Mouse (Mus musculus): Measurements from ENCODE around the gene Crkl.

DNA sequence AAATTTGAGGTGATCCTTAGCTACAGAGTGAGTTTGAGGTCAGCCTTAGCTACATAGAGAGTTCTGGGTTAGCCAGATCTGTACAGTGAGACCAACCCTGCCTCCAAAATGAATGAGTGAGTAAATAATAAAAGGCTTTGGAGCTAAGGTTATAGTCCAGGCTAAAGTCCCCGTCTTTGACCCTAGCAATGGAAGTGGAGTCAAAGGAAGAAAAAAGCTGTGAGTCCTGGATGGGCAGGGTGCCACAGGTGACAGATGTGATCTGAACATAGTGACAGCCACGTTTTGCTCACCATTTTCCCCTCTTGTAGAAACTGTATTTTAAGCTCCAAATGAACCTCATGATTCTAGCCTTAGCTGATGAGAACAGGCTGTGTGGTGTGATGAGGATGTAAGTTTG lies 67.1 kb downstream of the Crkl start:
- no peak for TF ChIP-seq CTCF (IDR thresholded peaks at IDR 0.05; ENCODE audit: borderline replicate concordance, insufficient read depth, low read length)
- no peak for TF ChIP-seq POLR2A (IDR thresholded peaks at IDR 0.05; ENCODE audit: low read depth, low read length)

Data from embryonic fibroblast, embryonic 13.5 days (primary cell).